Mouse (Mus musculus): ENCODE data around the gene Sept14.
A peak's percentile ranks its signal among the peaks of the same experiment; 100 is the strongest.
"Not testable (repeated sequence)": the region's sequence is repeated elsewhere in the genome, so short reads cannot be mapped to it uniquely, and the experiment has no call there.

Sept14 gene

DNA sequence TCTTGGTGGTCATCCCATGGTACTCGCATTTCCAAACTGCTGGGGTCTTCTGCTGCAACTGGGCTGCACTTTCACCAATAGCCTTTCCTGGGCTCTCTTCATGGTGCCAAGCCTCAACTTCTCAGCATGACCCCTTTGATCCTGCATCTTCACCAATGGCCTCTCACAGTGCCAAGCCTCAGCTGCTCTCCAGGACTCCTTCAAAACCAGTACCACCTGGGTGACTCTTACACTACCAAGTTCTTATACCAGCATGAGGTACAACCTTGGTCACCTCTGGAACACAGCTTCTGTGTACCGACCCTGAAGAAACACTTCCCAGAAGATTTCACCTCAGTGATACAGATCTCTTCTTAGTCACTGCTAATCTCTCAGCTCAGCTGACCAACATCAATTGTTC is at the start of gene Sept14:
Gene Sept14 (minus strand): TSS at position 101 of the 400 bp plus-strand sequence.
- no peak for DNase-seq (ENCODE audit: extremely low read depth, low read depth, low spot score)

DNA sequence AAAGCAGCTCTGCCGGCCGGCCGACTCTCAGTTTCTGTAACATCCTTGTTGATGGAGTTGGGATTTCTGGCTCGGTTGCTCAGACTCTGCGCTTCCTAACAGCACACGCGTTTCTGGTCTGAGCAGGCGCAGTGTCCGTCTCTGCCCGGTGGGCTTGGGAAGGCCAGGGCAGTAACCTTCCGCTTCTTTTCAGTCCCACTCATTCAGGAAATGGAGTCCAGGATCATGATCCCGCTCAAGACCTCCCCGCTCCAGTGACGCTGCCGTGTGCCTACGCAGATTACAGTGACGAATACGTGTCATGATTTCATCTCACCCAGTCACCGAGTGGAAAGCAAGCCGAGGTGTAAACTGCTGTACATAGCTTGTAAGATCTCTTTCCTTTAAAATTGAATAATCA is 48.6 kb upstream of the Sept14 start:
- DNase-seq (ENCODE audit: extremely low read depth, low read depth, low spot score): no peak

DNA sequence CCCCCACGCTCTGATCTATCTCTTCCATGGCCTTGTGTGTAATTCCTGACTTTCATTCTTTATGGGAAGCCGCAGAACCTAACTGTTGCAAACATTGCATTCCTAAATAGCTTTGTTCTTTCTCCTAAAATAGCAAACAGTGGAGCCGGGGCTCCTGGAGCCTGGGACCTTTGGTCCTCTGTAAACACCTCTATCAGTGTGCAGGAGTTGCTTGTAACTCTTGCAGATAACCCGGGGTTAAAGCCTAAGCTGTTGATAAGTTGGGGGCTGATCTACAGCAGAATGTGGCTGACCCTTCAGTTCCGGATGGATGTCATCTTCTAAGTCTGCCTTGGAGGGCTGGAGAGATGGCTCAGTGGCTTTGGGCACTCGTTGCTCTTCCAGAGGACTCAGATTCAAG is 35.7 kb upstream of the Sept14 start:
- no peak for DNase-seq (ENCODE audit: extremely low read depth, low read depth, low spot score)

DNA sequence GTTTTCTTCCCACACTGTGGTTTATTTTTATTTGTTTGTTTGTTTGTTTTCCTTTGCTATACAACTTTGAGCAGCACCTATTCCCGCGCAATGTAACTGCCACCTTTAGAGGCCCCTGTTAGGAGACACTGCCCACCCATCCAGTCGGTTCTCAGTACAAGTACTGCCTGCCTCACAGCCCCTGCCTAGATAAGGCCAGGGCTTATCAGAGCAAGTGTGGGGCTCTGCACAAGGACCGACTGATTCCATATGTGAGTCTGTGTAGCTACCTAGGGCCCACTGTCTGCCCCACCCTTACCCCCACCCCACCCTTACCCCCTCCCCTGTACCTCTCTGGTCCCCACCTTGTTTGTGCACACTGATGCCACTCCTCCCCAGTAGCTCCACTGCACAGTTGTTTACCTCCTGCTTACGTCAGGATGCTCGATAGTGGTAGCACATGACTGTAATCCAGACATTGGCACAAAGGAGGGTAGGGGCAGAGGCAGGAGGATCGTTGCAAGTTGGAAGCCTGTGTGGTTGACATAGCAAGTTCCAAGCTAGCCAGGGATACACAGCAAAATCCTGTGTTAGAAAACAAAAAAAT is 34.7 kb upstream of the Sept14 start:
- DNase-seq (ENCODE audit: extremely low read depth, low read depth, low spot score): no peak

DNA sequence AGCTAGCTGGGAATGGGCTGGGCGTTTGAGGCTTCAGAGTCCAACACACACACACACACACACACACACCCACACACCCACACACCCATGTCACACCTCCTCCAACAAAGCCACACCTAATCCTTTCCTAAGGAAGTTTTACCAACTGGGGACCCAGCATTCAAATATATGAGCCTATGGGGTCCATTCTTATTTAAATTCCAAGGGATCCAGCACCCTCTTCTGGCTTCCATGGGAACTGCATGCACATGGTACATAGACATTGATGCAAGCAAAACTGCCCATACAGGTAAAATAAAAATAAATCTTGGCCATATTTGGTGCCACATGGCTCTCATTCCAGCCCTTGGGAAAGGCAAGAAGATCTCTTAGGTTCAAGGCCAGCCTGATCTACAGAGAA is 32.7 kb upstream of the Sept14 start:
- DNase-seq (ENCODE audit: extremely low read depth, low read depth, low spot score): no peak

DNA sequence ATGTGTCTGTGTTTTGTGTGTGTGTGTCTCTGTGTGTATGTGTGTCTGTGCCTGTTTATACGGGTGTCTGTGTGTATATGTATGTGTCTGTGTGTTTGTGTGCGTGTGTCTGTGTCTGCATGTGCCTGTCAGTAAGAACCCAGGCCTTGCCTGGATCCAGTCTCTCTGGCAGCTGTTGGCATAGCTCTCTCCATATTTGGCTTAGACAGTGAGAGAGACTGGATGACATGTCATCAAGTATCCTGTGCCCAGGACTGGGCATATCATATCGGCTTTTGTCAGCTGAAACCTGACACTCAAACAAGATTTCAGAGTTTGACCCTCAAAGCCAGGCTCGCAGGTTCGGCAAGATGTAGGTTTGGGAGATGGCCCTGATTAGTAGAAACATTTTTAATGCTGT is 22.7 kb upstream of the Sept14 start:
- no peak for DNase-seq (ENCODE audit: extremely low read depth, low read depth, low spot score)

DNA sequence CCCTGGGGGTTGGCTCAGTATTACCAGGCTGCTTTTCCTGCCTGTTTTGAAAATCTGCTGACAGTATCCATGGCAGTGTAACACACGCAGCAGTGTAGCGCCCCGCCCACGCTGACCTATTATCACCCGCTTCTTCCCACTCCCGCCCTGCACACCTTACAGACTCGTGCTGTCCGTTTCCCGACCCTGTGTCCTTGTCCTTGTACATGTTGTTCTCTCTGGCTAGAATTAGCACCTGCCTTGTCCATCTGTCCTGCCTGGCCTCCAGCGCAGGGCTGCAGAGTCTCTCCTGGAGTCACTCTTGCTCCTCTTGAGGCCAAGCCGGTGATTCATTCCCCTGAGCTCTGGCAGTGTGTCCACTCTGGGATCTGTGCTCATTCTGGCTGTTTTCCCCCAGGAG is 22.0 kb upstream of the Sept14 start:
- DNase-seq (ENCODE audit: extremely low read depth, low read depth, low spot score): no peak

DNA sequence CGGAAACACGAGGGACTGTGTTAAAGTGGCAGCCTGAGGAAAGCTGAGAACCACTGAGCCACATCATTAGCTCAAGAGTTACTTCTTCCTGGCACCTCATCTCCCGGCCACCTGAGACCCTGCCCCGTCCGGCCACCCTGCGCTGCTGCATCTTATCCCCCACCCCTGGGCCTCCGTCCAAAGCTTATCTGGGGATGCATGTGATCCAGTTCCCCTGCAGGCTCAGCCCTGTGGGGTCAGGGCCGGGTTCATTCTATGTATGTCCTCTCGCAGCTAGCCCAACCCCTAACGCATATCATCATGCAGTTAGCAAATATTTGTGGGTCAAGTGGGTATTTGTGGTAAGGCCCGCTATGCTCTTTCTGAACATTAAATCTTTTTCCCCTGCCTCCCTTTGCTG is 21.0 kb upstream of the Sept14 start:
- DNase-seq (ENCODE audit: extremely low read depth, low read depth, low spot score): no peak

DNA sequence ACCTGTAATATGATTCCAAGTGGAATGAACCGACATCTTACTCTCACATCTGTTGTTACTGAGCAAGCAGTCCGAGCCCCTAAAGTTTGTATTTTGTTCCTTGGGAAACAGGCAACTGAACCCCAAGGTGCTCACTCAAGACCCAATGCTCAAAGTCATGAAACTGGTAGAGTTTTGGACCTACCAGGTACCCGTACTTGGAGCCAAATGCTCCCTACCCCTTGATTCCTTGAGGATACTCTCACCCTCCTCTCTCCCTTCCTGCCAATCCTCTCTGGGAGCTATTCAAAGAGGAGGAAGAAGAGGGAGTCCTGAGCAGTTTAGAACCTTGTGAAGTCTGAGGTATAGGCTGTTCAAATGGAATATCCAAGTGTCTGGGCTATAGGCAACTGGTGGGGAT is 18.5 kb upstream of the Sept14 start:
- no peak for DNase-seq (ENCODE audit: extremely low read depth, low read depth, low spot score)

DNA sequence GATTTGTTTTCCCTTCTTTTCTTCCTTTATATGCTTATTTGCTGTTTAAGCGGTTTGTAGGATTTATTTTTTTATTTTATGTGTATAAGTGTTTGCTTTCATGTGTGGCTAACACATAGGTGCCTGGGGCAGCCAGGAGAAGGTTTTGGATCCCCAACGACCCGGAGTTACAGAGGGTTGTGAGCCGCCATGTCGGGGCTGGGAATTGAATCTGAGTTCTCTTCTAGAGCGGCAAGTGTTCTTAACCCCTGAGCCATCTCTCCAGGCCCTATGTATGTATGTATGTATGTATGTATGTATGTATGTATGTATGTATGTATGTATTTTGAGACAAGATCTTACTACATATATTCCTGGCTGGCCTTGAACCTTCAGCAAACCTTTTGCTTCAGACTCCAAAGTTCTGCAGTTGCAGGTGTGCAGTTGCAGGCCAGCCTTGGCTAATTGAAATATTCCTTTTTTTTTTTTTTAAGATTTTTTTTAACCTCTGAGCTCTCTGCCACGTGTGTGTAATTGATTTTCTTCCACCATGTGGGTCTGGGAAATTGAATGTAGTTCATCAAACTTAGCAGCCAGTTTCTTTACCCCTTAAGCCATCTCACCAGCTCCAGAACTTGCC is 17.6 kb upstream of the Sept14 start:
- DNase-seq (ENCODE audit: extremely low read depth, low read depth, low spot score): no peak

DNA sequence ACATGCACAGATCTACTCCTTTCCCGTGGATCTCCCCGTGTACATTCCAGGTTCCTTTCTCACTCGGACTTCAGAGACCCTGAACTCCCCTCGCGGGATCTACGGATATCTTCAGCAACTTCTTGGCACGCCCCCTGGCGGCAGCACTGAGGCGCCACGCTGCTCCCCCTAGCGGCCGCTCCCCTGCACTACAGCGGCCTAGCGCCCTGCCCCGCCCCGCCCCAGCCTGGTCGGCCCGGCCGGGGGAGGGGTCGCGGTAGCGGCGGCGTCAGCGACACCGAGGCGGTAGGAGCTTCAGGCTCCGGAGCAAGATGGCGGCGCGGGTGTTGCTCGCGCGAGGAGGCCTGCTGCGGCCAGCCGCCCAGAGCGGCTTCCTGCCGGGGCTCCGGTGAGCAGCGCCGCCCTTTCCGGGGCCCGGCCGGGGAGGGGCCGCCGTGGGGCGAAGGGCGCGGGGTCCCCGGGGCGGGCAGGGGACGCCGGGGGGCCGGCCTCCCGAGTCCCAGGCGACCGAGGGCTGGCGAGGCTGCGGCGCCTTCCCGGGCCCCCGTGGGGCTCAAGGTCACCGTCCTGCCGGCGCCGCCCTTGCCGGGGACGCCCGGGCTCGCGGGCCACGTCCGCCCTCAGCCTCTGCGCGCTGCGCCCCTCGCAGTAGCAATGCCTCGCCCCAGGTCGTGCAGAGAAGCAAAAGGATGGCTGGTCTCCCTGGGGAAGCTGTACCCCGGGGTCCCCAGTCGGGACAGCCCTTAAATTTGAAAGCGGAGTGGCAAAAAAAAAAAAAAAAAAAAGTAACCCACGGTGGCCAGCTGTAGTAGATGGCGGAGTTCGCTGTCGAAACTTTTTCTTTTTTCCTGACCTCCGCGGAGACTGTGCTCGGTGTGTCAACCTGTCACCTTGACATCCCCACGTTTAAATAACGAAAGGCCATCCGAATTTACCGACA is 16.8 kb upstream of the Sept14 start, which contains the start of gene Nipsnap2:
Gene Nipsnap2 (plus strand): TSS at position 230 of the 940 bp plus-strand sequence.
- no peak for DNase-seq (ENCODE audit: extremely low read depth, low read depth, low spot score)

DNA sequence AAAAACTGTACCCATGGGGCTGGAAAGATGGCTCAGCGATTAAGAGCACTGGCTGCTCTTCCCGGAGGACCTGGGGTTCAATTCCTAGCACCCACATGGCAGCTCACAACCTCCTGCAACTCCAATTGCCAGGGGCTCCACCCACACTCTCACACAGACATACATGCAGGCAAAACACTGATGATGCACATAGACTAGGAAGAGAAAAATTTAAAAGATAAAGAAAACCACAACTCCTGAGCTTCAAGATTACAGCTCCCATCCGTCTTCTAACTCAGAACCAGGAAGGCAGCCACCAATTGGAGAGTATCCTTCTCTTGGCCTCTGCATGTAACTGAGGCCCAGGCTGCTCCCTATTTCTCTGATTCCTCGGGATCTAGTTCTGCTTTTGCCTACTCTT is 16.0 kb upstream of the Sept14 start:
- DNase-seq (ENCODE audit: extremely low read depth, low read depth, low spot score): no peak

DNA sequence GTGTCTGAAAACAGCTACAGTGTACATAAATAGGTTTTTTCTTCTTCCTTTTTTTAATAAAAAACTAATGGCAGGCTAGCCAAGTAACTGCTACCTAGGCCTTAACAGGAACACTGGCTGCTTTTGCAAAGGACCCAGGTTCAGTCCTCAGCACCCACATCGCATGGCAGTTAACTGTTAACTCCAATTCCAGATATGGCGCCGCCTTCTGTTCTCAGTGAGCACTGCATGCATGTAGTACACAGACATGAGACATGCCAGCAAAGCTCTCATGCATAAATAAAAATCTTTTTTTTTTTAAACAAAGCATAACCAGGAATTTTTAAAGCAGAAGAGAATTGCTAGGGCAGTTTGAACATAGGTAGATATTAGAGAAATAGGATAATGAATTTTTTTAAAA is 11.9 kb upstream of the Sept14 start:
- DNase-seq (ENCODE audit: extremely low read depth, low read depth, low spot score): no peak

DNA sequence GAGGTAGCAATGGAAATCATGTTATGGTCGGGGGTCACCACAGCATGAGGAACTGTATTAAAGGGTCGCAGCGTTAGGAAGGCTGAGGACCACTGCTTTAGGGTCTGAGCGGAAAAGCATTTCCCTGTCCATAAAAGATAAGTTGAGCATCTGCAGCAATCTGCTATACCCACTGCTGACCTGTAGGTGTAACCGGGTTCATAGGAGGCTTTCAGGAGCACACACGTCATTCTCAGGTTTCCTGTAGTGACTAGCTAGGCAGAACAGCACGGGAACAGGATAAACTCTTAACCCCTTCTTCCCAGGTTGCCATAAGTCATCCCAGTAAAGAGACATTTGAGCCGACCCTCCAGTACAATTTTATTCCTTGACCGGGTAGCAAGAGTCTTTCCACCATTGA is 8.7 kb upstream of the Sept14 start:
- no peak for DNase-seq (ENCODE audit: extremely low read depth, low read depth, low spot score)

DNA sequence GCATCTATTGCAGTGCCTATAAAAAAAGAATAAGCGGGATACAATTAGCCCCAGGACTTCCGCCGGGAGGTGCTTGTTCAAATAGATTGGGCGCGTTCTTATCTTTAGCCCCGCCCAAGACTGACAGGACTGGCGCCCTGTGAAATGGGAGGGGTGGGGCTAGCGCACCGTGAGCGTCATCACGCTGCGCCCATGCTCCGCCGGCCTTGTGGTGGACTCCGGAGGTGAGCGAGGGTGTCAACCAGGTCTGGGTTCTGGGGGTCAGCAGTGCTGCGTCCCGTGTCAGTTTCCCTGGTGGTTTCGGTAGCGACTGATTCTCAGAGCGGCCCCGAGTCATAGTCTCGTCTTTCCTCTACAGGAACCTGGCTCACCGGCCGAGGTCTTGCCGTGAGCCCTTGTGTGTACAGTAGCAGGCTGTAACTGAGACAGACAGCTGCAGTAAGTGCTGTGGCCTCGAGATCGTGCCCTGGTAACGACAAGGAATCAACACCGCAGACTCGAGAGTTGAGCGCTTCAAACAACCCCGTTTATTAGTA is 7.1 kb upstream of the Sept14 start, which contains the start of gene Mrps17:
Gene Mrps17 (plus strand): TSS at position 172 of the 536 bp plus-strand sequence.
- peak; percentile 37 for DNase-seq (ENCODE audit: extremely low read depth, low read depth, low spot score)

DNA sequence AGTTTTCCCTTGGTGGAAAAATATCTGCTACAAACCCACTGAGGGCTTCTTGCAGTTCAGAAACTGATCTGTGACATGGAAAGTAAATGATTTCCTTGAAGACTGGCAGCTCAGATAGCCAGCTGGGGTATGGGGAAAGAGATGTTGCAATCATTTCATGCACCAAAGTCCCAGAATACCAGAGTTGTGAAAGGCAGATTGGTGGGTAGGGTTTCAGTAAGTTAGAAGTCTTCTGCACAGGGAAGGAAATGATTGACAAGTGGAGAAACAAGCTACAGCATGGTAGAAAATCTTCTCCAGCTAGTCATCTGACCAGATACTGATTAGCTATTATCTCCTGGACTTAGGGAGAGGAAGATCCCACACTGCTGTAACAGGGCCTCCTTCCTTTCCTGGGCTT is 4.9 kb downstream of the Sept14 start:
- no peak for DNase-seq (ENCODE audit: extremely low read depth, low read depth, low spot score)

DNA sequence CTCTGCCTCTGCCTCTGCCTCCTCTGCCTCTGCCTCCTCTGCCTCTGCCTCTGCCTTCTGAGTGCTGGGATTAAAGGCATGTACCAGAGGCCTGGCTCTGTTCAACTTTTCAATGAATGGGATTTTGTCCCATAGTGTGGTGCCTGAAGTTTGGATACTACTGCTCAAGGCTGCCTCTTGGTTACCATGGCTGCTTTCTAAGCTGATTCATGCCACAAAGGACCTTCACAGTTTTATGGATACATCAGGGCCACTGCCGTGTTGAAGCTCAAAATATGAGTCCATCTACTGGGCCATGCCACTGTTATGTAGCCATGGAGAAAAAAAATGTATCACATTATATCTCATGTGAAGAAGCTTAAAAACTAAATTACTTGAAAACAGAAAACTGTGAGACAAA is 6.6 kb downstream of the Sept14 start:
- DNase-seq (ENCODE audit: extremely low read depth, low read depth, low spot score): no peak

DNA sequence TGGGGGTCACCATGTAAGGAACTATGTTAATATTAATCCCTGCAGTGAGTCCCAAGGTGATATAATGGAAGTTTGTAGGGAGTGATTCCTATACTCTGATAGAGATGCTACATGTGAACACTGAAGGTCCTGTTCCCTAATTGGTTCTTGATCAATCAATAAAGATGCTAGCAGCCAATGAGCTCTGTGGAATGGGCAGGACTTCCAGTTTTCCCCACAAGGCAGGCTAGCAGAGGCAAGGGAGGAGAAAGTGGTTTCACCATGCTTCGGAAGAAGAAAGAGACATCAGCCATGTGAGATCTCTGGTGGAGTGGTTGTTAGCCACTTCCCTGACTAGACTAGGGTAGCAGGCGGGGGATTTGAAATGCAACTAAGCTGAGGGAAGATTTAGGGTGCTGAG is 7.8 kb downstream of the Sept14 start:
- DNase-seq (ENCODE audit: extremely low read depth, low read depth, low spot score): no peak

DNA sequence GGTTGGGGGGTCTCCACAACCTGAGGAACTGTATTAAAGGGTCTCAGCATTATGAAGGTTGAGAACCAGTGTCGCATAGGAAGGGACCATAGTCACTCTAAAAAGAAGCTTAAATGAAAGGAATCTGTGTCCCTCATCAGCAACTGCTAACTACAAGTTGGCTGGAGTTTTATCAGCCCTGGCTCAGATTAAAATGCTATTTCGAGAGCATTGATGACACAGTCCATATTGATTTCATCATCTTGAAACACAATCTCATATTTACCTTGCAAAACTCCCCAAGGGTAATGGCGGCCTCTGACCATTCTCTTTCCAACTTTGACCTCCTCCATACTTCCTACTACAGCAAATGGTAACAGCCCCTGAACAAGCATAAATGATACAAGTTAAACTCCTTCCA is 17.8 kb downstream of the Sept14 start:
- DNase-seq (ENCODE audit: extremely low read depth, low read depth, low spot score): no peak

DNA sequence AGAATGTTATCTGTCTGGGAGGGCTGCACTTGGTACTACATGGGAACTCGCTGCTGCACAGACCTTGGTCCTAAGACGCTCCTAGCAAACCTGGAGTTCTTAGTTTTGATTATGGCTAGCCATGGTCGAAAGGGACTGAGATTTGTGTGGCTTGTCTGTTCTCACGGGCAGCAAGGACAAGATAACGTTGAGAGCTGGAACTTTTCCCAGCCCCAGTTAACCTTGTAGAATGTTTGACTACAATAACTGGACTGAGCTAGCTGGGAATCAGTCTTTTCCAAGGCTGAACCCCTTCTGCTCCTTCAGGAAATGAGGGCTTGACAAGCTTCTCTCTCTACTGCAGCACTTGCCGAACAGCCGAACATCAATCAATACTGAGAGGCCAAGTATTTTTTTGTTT is 20.7 kb downstream of the Sept14 start:
- no peak for DNase-seq (ENCODE audit: extremely low read depth, low read depth, low spot score)

DNA sequence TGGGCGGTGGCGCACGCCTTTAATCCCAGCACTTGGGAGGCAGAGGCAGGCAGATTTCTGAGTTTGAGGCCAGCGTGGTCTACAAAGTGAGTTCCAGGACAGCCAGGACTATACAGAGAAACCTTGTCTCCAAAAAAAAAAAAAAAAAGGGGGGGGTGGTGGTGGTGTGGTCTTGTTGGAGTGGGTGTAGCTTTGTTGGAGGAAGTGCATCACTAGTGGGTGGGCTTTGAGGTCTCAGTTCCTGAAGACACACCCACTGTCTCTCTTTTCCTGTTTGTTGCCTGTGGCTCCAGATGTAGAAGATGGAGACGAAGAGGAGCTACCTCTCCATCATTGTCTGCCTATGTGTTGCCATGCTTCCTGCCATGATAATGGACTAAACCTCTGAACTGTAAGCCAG is 23.2 kb downstream of the Sept14 start:
- not testable (repeated sequence) for DNase-seq (ENCODE audit: extremely low read depth, low read depth, low spot score)

DNA sequence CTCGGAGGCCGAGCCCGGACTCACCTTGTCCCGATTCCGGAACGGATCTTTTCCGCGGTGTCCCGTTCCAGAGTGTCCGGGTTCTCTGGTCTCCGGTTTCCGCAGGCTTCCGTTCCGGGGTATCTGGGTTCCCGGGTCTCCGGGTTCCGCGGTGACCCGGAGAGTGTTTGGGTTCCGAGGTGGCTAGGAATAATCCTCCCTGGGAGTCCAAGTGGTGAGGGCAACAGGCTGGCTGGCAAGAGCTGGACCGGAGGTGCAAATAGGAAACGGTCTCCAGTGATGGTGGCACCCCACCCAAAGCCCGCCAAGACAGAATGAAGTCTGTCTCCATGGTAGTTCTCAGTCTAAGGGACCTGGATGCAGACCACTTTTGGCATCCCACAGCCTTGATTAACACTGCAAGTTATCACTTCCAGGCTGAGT is 38.3 kb downstream of the Sept14 start, which contains the start of gene Zfp11:
Gene Zfp11 (minus strand): TSS at position 64 of the 423 bp plus-strand sequence.
- DNase-seq (ENCODE audit: extremely low read depth, low read depth, low spot score): peak; percentile 4

Measured in fat pad, adult 2 months (tissue).